Mouse (Mus musculus): ENCODE data around the gene Vamp5. TPM values are rescaled to one million over a fixed set of nuclear protein-coding genes. Genes with fewer than 3 reads are reported as not detected.
A peak's percentile ranks its signal among the peaks of the same experiment; 100 is the strongest.

The Vamp5 gene
- polyA plus RNA-seq, 1 experiment from 2014 or later, result 40.5 TPM

DNA sequence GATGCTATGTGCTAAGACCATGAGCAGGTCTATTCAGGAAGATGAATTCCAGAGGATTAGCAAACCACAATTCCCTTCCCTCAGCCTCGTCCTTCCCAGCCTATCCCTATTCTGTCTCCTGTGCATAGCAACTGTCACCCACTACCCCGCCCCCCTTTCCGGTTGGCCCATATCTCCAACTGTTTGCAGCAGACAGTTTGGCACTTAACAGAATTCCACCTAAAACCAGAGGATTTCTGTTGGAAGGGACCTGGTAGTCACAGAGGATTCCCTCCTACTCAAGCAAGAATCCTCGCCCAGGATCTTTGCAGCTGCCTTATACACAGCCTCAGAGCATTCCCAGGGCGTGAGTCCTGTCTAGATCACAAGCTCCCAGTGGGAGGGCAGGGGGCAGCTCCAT lies 9.1 kb downstream of the Vamp5 start:
- WGBS, result 33% methylated on average over 5 of the region's 5 CpGs
- H3K4me3 ChIP-seq, result 0 out of 2 replicates have a peak overlapping the region, but pooled peaks have one; percentile 15
- peak; percentile 80 for DNase-seq (ENCODE audit: low spot score)
- H3K4me1 ChIP-seq, result peaks cover 43% of the 10 kb centered on the region
- no peaks in the 10 kb centered on the region for H3K9me3 ChIP-seq
- peak overlapping the region; percentile 72 for H3K27ac ChIP-seq
- H3K27me3 ChIP-seq (ENCODE audit: insufficient read depth, poor library complexity, severe bottlenecking), result no peaks in the 10 kb centered on the region
- 0 out of 2 replicates have a peak, but pooled peaks cover 6% of the 10 kb centered on the region for H3K36me3 ChIP-seq

DNA sequence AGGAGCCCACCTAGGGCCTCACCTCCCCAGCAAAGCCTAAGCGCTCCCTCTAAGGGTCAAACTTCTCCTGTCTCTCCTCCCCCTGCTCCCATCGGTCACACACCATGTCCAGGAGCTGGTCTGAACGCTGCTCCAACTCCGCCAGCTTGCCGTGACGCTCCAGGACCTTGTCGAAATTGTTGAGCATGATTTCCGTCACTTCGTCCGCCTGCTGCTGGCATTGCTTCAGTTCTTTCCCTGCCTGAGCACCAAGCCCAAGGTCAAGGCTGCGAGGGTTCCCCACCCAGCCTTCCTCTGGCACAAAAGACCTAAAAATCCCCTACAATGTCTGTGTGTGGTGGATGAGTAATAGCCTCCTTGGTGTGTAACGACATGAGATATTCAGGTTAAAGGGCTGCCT lies 10.2 kb downstream of the Vamp5 start:
- Histone ChIP-seq H3K36me3 (0 out of 2 replicates have a peak, but pooled peaks cover 6% of the 10 kb centered on the region), H3K4me3 (no peak overlapping the region), H3K9me3 (no peaks in the 10 kb centered on the region), H3K4me1 (peaks cover 43% of the 10 kb centered on the region), H3K27ac (0 out of 2 replicates have a peak overlapping the region, but pooled peaks have one; percentile 23), H3K27me3 (ENCODE audit: insufficient read depth, poor library complexity, severe bottlenecking) (no peaks in the 10 kb centered on the region)
- no peak for DNase-seq (ENCODE audit: low spot score)
- WGBS, result 72% methylated on average over 12 of the region's 12 CpGs

DNA sequence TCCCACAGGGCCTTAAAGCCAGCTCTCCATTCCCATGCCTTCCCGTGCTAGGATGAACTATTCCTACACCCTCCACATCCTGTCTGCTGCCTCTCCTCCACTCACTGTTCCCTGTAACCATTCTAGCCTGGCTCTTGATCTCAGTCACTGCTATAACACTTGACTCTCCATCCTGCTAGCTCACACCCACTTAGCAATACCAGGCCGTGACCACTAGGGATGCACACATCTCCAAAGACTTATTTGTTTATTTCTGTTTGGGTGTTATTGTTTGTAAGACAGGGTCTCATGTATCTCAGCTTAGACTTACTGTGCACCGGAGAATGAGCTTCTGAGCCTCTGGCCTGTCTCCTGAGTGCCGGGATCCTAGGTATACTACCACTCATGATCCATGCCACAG lies 10.7 kb downstream of the Vamp5 start:
- H3K4me1 ChIP-seq, result peaks cover 43% of the 10 kb centered on the region
- no peak overlapping the region for H3K4me3 ChIP-seq
- no peak for DNase-seq (ENCODE audit: low spot score)
- WGBS, result 72% methylated on average over 4 of the region's 4 CpGs
- H3K27ac ChIP-seq, result 0 out of 2 replicates have a peak overlapping the region, but pooled peaks have one; percentile 25
- no peaks in the 10 kb centered on the region for H3K9me3 ChIP-seq
- 0 out of 2 replicates have a peak, but pooled peaks cover 6% of the 10 kb centered on the region for H3K36me3 ChIP-seq
- H3K27me3 ChIP-seq (ENCODE audit: insufficient read depth, poor library complexity, severe bottlenecking), result no peaks in the 10 kb centered on the region

DNA sequence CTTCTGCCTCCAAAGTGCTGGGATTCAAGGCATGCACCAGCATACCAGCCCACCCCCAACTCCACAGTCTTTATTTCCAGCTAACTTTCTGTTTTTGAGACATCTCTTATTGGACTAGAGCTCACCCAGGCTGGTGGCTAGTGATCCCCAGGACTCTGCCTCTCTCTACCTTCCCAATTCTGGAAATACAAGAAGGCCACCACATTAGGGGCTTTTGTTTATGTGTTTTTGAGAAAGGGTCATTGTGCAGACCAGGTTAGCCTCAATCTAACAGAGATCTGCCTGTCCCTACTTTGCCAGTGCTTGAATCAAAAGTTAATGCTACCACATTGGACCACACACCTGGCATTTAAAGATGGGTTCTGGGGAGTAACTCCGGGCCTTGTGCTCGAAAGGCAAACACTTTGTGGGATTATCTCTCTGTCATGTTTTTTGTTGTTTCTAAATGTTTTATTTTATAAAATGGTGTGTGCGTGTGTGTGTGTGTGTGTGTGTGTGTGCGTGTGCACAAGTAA lies 12.8 kb downstream of the Vamp5 start:
- Histone ChIP-seq H3K36me3 (0 out of 2 replicates have a peak, but pooled peaks cover 6% of the 10 kb centered on the region), H3K27me3 (ENCODE audit: insufficient read depth, poor library complexity, severe bottlenecking) (no peaks in the 10 kb centered on the region), H3K27ac (no peak overlapping the region), H3K4me1 (peaks cover 34% of the 10 kb centered on the region), H3K4me3 (no peak overlapping the region), H3K9me3 (no peaks in the 10 kb centered on the region)
- no peak for DNase-seq (ENCODE audit: low spot score)
- 80% methylated on average over 4 of the region's 4 CpGs for WGBS

DNA sequence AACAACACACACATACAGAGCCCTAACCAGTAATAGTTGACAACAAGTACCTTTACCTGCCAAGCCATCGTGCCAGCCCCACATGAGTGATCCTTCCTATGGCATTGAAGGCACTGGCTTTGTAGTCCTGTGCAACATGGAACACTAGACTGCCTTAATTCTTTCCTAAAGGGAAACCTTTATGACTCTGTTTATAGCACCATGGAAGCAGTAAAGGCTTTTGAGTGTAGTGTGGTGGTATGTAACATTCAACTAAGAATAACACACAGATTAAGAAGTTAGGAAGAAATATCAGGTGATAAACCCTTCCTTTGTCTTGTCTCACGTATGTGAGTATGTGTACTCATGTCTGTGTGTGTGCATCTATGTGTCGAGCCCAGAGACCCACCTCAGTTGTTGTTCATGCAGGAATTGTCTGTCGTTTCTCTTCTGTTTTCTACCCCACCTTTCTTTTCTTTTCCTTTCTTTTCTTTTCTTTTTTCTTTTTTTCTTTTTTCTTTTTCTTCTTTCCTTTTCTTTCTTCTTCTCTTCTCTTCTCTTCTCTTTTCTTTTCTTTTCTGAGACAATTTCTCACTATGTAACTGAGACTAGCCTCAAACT lies 13.3 kb downstream of the Vamp5 start, which contains the start of gene Rnf181:
Rnf181 (minus strand) TSS at position 113 of the 600 bp plus-strand sequence.
- H3K27ac ChIP-seq, result no peak within 1 kb of the TSS
- DNase-seq (ENCODE audit: low spot score), result no peak
- no peak within 1 kb of the TSS for H3K4me3 ChIP-seq
- 0 out of 2 replicates have a peak, but pooled peaks cover 6% of the 10 kb centered on the region for H3K36me3 ChIP-seq
- no peaks in the 10 kb centered on the region for H3K9me3 ChIP-seq
- H3K27me3 ChIP-seq (ENCODE audit: insufficient read depth, poor library complexity, severe bottlenecking), result no peaks in the 10 kb centered on the region
- H3K4me1 ChIP-seq, result peaks cover 29% of the 10 kb centered on the region
- WGBS, result 68% methylated on average over 4 of the region's 4 CpGs

DNA sequence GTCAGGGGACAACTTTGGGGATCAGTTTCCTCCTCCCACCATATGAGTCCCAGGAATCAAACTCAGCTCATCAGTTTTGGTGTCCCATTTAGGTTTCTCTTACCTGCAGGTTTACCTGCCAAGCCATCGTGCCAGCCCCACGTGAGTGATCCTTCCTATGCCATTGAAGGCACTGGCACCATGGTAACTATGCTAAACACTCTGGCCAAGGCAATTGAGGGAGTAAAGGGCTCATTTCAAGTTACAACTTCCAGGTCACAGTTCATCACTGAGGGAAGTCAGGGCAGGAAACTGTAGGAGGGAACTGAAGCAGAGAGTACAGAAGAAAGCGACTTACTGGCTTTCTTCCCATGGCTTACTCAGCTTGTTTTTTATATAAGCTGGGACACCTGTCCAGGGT lies 14.0 kb downstream of the Vamp5 start:
- Histone ChIP-seq H3K36me3 (0 out of 2 replicates have a peak, but pooled peaks cover 6% of the 10 kb centered on the region), H3K4me3 (no peak overlapping the region), H3K27me3 (ENCODE audit: insufficient read depth, poor library complexity, severe bottlenecking) (no peaks in the 10 kb centered on the region), H3K4me1 (peaks cover 30% of the 10 kb centered on the region), H3K9me3 (no peaks in the 10 kb centered on the region), H3K27ac (no peak overlapping the region)
- DNase-seq (ENCODE audit: low spot score), result no peak
- WGBS, result 55% methylated on average over 3 of the region's 3 CpGs

DNA sequence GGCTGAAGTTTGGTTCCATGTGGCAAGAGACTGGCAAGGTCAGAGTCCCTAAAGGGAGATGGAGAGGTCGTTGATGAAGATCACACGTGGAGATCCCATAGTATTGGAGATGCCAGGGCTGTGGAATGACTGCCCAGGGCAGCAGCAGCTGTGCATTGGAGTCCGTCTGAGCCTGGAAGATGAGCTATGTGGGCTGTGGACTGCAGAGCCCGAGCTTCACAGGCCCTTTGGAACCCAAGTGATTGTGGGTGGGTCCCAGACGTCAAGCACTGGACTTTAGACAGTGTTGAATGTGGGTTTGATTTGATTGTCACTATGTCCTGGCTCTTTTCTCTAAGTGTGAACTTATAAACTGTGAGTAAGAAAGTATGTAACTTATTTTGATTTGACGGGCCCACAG lies 15.3 kb downstream of the Vamp5 start:
- peaks cover 30% of the 10 kb centered on the region for H3K4me1 ChIP-seq
- DNase-seq (ENCODE audit: low spot score), result no peak
- WGBS, result 68% methylated on average over 6 of the region's 6 CpGs
- H3K27me3 ChIP-seq (ENCODE audit: insufficient read depth, poor library complexity, severe bottlenecking), result no peaks in the 10 kb centered on the region
- no peaks in the 10 kb centered on the region for H3K9me3 ChIP-seq
- H3K36me3 ChIP-seq, result peaks cover 17% of the 10 kb centered on the region; the same call in 1 of the 2 replicates
- no peak overlapping the region for H3K27ac ChIP-seq
- no peak overlapping the region for H3K4me3 ChIP-seq

DNA sequence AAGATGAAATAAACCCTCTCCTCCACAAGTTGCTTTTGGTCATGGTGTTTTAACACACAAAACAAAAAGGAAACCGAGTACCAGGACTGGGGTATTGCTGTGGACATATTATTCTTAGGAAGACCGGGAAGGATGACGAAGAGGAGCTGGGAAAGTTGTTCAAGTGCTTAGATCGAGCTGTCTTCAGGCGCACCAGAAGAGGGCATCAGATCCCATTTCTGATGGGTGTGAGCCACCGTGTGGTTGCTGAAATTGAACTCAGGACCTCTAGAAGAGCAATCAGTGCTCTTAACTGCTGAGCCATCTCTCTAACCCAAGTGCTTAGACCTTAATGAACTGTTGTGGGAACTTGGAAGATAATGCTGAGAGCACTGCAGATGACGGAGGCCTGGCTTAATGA lies 16.3 kb downstream of the Vamp5 start:
- H3K36me3 ChIP-seq, result peaks cover 24% of the 10 kb centered on the region
- H3K27ac ChIP-seq, result no peak overlapping the region
- H3K4me3 ChIP-seq, result no peak overlapping the region
- DNase-seq (ENCODE audit: low spot score), result no peak
- no peaks in the 10 kb centered on the region for H3K9me3 ChIP-seq
- H3K27me3 ChIP-seq (ENCODE audit: insufficient read depth, poor library complexity, severe bottlenecking), result no peaks in the 10 kb centered on the region
- WGBS, result 42% methylated on average over 7 of the region's 7 CpGs
- peaks cover 24% of the 10 kb centered on the region for H3K4me1 ChIP-seq

DNA sequence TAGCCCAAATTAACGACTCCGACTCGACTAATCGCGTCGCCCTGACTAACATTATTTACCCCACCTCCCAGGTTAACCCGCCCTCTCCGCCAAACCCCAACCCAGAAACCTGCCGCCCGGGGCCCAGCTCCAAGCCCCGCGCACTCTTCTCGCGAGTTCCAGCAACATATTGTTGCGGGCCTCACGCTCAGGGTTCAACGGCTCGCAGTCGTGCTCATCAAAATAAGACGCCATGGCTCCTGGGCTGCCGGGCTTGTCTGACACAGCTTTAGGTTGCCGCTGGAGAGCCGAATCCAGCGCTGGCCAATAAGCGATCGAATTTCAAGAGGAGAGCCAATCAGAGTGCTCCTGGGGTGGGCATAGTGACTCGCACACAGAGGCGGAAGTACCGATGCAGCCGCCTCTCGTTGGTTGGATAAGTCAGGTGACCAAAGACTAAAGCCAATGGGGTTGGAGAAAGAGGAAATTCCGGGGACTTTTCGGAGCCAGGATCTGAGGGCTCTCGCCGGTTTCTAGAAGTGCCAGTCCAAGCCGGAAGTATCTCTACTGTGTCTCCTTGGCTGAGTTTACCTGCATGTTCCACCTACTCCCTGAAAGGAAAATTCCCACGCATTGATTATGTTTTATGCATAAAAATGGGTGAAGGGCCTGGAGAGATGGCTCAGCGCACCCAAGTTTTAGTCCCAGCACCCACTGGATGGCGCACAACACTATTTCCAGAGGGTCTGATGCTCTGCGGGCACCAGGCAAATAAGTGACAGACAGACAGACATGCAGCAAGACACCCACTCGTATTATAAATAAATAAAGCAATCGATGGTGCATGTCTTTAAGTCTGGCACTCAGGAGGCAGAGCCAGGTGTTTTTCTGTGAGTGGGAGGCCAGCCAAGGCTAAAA lies 17.9 kb downstream of the Vamp5 start:
- peak overlapping the region; percentile 88 for H3K4me3 ChIP-seq
- H3K27me3 ChIP-seq (ENCODE audit: insufficient read depth, poor library complexity, severe bottlenecking), result no peaks in the 10 kb centered on the region
- peaks cover 36% of the 10 kb centered on the region for H3K36me3 ChIP-seq
- peak; percentile 99 for DNase-seq (ENCODE audit: low spot score)
- under 1% methylated on average over 42 of the region's 42 CpGs for WGBS
- H3K4me1 ChIP-seq, result peaks cover 34% of the 10 kb centered on the region
- no peaks in the 10 kb centered on the region for H3K9me3 ChIP-seq
- peak overlapping the region; percentile 89 for H3K27ac ChIP-seq

DNA sequence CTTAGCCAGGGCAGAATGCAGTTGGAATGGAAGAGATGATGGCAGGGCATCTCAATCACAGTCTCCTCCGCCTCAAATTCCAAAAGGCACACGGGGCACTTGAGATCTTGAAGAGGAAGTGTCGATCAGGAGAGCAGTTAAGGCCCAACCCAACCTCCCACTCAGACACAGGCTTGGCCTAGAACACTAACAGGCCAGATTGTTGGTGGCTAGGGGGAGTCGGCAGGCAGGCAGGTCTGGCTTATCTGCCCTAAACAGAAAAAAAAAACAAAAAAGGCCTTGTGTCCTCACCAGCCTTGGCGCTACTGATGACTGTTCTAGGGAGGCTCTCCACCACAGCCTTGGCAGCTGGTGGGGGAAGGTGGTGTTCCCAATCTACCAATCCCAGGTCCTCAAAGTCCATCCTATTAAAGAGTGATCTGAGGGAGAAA lies 19.1 kb downstream of the Vamp5 start:
- Histone ChIP-seq H3K27ac (peak overlapping the region; percentile 89), H3K9me3 (no peaks in the 10 kb centered on the region), H3K27me3 (ENCODE audit: insufficient read depth, poor library complexity, severe bottlenecking) (no peaks in the 10 kb centered on the region), H3K4me3 (peak overlapping the region; percentile 88), H3K36me3 (peaks cover 40% of the 10 kb centered on the region), H3K4me1 (peaks cover 44% of the 10 kb centered on the region)
- DNase-seq (ENCODE audit: low spot score), result peak; percentile 75
- WGBS, result 24% methylated on average over 5 of the region's 5 CpGs

DNA sequence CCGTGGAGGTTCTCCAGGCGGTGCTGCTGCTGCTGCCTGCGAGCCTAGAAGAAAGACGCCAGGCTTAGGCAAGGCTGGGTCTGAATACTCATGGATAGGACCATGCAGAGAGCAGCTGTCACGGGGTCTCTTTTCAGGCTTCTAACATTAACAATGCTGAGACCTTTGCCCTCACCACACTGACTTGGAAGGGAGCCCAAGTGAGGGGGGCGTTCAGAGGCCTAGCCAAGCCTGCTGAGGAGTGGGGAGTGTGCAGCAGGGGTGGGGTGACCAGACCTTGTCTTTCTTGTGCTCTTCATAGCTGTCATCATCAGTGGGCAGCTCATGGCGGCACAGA lies 19.7 kb downstream of the Vamp5 start:
- Histone ChIP-seq H3K36me3 (peaks cover 40% of the 10 kb centered on the region), H3K4me1 (peaks cover 50% of the 10 kb centered on the region), H3K4me3 (no peak overlapping the region), H3K27me3 (ENCODE audit: insufficient read depth, poor library complexity, severe bottlenecking) (no peaks in the 10 kb centered on the region), H3K9me3 (no peaks in the 10 kb centered on the region), H3K27ac (0 out of 2 replicates have a peak overlapping the region, but pooled peaks have one; percentile 22)
- no peak for DNase-seq (ENCODE audit: low spot score)
- 80% methylated on average over 7 of the region's 7 CpGs for WGBS

DNA sequence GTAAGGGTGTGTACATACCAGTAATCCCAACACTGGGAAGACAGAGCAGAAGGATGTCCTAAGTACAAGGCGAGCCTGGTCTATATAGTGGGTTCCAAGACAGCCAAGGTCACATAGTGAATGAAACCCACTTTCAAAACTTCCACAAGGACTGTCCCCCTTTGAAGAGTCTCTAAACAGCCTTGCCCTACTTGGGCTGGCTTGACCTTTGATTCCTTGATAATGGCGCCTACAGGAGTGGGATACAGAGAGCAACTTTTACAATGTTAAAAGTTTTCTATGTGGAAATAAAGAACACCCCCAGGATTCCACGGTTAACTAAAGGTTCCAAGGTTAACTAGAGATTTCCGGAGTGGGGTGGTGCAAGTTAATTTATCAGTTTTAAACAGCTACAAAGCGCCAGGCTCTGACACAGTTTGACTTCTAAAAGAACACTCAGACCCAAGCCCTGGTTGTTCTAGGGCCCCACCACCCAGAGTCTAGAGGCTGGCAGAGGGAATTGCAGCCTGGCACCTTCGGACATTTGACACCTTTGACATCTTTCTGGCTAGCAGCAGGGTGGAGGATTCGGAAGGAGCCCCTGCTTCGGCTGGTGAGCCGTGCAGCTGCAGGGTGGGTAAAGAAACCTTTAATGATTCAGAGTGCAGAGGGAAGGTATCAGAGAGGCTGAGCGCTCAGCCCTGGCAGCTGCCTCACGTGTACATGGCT lies 20.2 kb downstream of the Vamp5 start:
- Histone ChIP-seq H3K27ac (0 out of 2 replicates have a peak overlapping the region, but pooled peaks have one; percentile 22), H3K9me3 (no peaks in the 10 kb centered on the region), H3K36me3 (peaks cover 40% of the 10 kb centered on the region), H3K4me1 (peaks cover 54% of the 10 kb centered on the region), H3K27me3 (ENCODE audit: insufficient read depth, poor library complexity, severe bottlenecking) (no peaks in the 10 kb centered on the region), H3K4me3 (no peak overlapping the region)
- DNase-seq (ENCODE audit: low spot score), result no peak
- WGBS, result 84% methylated on average over 11 of the region's 11 CpGs
